Mouse (Mus musculus) ovary, postnatal 36 days (tissue): ENCODE measurements around the gene Ddias.
A peak's percentile ranks its signal among the peaks of the same experiment; 100 is the strongest.
"Not testable (repeated sequence)": the region's sequence is repeated elsewhere in the genome, so short reads cannot be mapped to it uniquely, and the experiment has no call there.

Experiments used
- DNase-seq: peaks from one replicate; pipeline ENCODE4 v3.0.0; 2022; ENCODE audit warnings: low spot score, mixed read lengths

Gene Ddias

DNA sequence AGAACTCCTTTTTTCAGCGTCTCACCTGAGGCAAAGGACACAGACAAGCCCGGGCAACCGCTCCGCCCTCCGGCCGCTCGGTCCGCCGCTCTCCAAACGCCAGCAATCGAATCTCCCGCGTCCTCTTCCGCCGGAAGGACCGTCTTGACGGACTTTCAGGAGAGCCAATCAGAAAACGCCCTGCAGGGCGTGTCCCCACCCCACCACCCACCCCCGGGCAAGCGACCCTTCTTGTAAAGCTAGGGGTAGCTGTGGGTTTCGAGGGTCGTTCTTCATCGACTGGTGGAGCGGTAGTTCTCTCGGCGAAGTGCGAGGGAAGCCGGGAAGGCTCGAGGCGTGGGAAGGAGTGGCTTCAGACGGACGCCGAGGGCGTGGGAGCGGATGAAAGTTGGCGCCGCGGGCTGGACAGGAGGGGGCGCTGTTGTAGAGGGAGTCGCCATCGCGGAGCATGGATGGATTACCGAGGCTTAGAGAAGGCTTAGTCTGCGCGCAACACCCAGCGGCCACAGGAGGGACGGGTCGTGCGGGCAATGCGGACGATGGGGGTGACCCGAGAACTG, at the start of gene Ddias, which contains the start of gene Prcp:
TSS of gene Ddias (minus strand) at position 132 of the 560 bp plus-strand sequence.
TSS of gene Prcp (plus strand) at position 355 of the 560 bp plus-strand sequence.
- DNase-seq = peak; percentile 91

DNA sequence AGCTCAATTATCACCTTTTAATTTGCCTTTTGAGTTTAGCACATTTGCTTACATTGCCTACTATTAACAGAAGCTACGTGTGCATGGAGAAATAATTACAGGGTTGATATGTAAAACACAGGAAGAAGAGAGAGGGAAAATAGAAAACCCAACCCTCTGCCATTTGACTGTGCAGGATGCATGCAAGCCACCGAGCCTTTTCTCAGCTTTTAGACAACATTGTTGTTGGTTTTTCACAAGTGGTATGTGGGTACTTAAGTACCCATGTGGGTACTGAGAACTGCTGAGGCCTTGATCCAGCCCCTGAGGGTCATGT, 46.8 kb upstream of the Ddias start:
- DNase-seq = no peak

GRCm38 (mm10) chr7:92920172-92920856, 46.3 kb upstream of the Ddias start:
- no peak for DNase-seq

- not testable (repeated sequence) for DNase-seq
These were observed 30.2 kb upstream of the Ddias start for GRCm38 (mm10) chr7:92904285-92904684.

DNA sequence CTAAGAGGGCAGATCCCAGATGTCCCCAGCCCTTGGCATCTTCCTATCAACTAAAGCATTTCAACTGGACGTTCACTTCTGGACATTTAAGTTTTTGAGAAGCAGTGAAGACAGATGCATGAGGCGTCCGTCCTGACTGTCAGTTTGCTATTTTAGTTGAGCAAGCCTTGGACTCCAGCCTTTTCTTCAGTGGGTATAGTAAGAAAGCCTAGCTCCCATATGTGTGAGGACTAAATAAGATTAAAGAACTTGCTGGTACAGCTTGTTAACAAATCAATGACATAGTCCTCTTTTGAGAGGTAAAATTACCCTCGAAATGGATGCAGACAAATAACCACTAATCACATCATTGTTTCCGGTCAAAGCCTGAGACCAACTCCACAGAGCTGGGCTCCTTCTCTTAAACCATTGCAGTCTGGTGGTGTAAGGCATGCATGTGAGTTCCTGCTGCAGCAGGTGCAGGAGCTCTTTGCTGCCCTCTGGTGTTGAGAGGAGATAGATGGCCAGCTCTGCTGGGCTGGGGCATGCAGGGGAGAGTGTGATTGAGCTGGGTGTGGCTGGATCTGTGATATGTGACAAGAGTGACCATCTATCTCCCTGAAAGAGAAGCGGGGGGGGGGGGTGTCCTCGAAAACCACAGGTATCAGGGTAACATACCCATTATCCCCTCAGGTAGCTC, 29.5 kb upstream of the Ddias start:
- DNase-seq = peak; percentile 59

- DNase-seq = no peak
These were observed 23.0 kb upstream of the Ddias start for GRCm38 (mm10) chr7:92897021-92897420.

- DNase-seq = no peak
These were observed 22.0 kb upstream of the Ddias start for GRCm38 (mm10) chr7:92896036-92896435.

GRCm38 (mm10) chr7:92893478-92893877, 19.4 kb upstream of the Ddias start:
- DNase-seq = no peak

DNA sequence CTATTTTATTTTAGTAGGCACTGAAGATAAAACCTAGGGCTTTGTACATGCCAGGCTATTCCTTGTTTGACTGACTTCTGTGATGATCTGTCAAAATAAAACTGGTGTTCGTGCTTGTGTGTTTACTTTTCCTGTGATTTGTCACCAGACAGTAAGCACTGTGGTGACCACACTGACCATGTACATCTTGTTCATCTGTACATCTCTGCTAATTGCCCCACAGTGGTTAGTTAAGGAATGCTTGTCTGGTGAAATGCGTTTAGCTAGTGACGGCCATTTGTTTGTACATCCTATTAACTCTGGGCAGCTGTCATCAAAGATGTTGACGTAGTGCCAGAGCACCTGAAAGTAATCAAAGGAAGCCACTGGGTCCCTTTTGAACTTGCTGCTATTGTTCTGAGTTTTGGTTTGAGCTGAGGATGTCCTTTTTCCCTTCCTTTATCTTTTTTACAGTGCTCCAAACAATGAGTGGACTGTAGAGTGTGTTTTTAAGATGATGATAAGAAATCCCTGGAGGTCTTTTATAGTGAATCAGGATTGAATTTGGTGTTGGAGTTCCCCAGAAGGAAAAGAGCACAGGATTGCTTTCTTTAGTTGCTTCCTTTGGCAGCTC, 16.7 kb upstream of the Ddias start:
- no peak for DNase-seq

DNA sequence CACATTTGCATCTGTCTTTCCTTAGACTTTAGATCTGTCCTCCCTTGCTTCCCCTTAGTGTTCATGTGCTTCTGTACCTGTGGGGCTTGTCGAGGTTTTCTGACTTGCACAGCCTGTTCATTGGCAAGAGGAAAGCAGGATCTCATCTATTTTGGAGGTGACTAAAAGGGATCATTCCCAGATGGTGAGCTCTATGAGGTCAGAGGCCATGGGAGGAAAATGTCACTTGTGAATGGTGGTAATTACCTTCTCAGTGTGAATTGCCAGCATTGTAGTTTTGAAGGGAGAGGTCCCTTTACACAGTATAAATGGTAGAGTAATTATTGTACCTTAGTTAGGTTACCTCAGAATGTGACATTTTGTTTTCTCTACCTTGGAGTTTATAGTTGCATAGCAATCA, 16.2 kb upstream of the Ddias start:
- DNase-seq = no peak

DNA sequence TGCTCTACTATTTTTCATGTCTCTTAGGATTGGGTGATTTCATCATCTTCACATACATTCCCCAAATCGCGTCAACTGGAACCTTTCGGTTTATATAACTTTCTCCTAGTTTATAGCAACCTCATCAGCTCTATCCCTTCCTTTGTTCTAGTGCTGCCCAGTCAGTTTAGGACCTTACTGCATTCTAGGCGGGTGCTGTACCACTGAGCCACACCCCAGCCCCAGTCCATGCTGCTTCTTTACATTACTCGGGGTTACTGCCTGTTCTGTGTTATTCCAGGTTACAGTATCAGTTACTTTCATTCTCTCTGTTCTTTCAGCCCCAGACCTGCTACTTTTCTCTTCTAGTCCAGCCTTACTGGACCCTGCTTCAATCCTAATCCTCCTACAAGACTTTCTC, 13.2 kb upstream of the Ddias start:
- no peak for DNase-seq

- DNase-seq = no peak
These were observed 12.8 kb upstream of the Ddias start for GRCm38 (mm10) chr7:92886801-92887200.

GRCm38 (mm10) chr7:92884998-92885660, 11.1 kb upstream of the Ddias start:
- no peak for DNase-seq

DNA sequence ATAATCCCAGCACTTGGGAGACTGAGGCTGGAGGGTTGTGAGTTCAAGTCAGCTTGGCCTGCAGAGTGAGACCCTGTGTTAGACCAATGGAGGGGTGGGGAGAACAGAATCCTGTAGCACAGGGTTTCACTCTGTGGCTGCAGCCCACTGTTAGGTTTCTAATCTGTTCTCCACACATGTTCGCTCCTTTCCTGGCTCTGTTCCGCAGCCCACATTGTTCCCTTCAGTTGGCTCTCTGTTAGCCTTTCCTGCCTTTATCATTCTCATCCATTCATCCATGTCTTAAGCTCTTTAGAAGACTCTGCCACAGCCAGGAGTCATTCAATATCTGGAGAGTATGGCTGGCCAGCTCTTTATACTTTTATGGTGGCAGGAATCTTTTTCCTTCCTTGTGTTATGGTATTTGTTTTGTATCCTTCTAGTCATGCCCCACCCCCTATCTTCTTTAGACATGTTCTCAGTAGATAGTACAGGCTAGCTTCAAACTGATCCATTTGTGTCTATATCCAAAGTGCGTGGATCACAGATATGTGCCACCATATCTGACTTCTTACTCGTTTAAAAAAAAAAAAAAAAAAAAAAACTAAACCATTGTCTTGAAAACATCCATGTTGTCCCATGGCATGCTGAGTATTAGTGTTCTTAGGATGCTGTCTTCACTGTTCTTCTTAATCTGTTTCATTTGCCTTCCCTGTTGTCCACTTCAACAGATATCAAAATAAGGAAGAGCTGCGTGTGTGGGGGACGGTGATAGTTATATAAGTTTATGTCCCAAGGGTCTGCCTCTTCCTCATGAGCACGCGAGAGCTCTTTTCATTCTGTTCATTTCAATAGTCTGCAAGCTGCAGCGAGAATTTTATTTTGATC, 10.0 kb upstream of the Ddias start:
- no peak for DNase-seq

- no peak for DNase-seq
These were observed 4.7 kb upstream of the Ddias start for GRCm38 (mm10) chr7:92878575-92879285.

DNA sequence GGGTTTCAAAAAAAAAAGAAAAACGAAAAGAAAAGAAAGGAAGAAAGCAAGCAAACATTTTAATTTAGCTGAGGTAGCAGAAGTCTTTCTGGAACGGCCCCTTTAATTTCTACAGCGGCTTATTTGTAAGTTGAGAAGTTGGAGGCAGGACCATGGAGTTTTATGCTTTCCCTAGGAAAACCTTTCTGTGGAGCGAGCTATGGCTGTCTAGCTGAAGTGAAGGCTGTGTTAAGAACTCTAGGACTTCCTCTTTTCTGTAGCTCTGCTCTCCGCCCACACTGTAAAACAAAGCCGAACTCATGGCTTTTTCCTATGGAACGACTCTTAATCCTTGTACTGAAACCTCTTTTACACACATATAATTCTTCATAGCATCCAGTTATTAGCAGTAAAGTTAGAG, 2.5 kb upstream of the Ddias start:
- DNase-seq = no peak

DNA sequence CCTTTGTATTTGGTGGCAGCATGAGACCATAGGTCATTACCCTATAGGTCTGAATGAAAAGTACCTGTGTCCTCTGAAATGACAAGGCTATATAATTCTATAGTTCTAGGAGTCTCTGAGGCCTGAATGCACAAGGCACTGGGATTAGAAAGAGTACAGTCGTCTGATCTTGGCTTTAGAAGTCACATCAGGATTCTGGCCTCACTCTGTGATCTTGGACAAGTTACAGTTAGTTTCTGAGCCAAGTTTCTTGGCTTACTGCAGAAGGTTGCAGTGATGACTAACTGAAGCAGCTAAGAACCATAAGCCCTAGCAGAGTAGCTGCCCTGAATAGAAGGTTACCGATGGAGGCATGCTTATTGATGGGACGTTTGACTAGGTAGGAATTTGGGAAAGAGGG, 2.0 kb upstream of the Ddias start:
- no peak for DNase-seq

GRCm38 (mm10) chr7:92874761-92875408, 838 bp upstream of the Ddias start:
- DNase-seq = peak; percentile 87

DNA sequence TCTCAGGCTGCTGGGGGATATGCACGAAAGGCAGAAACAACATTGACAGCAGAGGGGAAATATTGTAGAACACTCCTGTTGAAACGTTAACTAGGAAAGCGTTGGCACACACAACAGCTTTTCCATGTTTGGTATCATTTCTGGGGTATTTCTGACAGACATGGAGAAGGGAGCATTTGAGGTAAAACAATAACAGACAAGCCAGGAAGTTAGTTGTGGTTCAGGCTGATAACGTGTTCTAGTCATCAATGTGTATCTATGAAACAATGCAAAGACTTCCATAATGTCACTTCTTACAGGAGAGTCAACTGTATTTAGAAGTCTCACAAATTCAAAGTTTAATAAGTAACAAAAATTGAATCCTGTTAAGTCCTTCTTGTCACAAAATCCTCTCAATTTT, 2.5 kb downstream of the Ddias start:
- DNase-seq = no peak

- no peak for DNase-seq
These were observed 3.9 kb downstream of the Ddias start for GRCm38 (mm10) chr7:92870161-92870560.
